Mouse (Mus musculus): ENCODE measurements at regions not wholly inside any gene's neighbourhood (a gene's known extent, or its start where the extent isn't known, plus 50 kb on each side); places are given as distances from the start of the nearest gene placed in this dataset.

DNA sequence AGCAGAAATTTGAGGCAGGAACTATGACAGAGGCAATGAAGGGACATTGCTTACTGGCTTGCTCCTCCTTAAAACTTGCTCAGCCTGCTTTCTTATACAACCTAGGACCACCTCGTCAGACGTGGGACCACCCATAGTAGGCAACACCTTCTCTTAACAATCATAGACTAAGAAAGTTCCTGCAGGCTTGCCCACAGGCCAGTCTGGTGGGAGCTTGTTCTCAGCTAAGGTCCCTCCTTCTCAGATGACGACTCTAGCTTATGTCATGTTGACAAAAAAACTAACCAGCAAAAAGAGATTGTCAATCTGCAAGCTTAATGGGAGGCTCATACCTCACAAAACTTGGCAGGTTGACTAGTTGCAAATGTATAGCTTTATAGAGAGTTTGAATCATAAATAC lies 56.5 kb upstream of the Lsm6 start:
- no peak for DNase-seq (ENCODE audit: extremely low read depth, insufficient read length, low spot score)

GRCm38 (mm10) chr8:78889708-78890107 lies 68.8 kb upstream of the Lsm6 start:
- DNase-seq (ENCODE audit: extremely low read depth, insufficient read length, low spot score), result no peak

DNA sequence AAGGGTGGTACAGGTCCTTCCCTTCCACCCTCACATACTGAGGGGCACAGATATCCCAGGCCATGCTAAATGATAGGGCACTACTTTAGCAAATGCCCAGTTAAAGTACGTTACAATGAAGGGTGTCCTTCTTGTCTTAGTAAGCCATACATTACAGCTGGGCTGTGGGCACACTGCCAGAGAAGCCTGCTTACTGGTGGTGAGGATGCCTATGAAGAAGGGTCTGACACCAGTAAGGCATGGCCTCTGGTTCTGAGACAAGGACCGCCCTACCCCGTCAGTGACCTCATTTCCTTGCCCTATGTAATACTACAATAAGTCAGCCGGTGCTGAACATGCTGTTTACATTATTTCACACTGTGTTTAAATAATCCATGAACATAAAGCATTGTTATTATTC lies 69.6 kb upstream of the Lsm6 start:
- DNase-seq (ENCODE audit: extremely low read depth, insufficient read length, low spot score), result no peak

DNA sequence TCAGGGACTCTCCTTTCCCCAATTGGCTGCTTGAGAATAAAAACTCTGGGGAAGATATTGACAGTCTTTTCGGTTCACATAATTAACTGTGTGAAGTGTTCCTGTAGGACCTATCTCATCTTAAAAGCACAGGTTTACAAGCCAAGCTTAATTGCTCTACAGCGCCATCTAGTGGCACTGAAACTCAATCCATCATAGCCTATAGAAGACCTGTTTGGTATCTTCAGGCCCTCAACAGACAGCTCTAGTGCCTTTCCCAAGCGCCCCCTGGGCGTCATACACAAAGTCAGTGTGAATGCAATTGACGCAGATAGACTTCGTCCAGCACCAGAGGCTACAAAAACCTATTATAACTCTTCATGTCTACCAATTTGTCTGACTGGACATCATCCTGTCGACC lies 78.9 kb upstream of the Lsm6 start:
- DNase-seq (ENCODE audit: extremely low read depth, insufficient read length, low spot score), result peak; percentile 13

GRCm38 (mm10) chr8:78903034-78903433 lies 82.1 kb upstream of the Lsm6 start:
- DNase-seq (ENCODE audit: extremely low read depth, insufficient read length, low spot score), result no peak

DNA sequence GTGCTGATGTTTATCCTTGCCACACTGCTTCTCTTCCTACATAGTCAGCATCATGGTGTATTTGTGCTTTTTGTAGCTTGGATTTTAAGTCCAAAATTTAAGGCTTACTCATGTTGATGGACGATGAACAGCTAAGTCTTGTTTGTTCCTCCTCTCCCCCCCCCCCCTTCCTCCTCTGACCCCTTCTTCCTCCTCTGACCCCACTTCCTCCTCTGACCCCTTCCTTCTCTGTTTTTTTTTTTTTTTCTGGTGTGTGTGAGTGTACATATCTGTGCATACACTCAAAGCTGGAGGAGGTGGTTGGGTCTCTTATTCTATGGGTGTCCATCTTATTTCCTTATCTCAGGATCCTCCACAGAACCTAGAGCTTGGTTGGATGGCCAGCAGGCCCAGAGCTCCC lies 87.0 kb upstream of the Lsm6 start:
- no peak for DNase-seq (ENCODE audit: extremely low read depth, insufficient read length, low spot score)

- DNase-seq (ENCODE audit: extremely low read depth, insufficient read length, low spot score), result no peak
Measured at GRCm38 (mm10) chr8:78911288-78911873, 90.4 kb upstream of the Lsm6 start.

DNA sequence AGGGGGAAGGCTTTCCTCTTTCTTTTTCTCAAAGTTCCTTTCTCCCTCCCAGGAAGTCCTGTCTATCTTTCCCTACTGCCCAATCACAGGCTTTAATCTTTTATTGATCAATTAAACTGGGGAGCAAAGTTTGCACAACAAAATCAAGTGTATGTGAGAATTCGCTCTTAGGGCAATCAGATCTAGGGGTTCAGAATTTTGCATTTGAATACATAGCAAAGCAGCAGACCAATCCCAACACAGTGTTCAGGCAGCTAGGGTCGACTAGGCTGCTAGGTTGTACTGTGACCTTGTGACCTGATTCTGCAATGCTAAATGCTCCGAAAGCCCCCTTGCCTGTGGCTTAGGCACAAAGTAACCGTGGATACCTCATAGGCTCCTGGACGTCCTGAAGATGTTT lies 91.5 kb upstream of the Lsm6 start:
- DNase-seq (ENCODE audit: extremely low read depth, insufficient read length, low spot score), result no peak

DNA sequence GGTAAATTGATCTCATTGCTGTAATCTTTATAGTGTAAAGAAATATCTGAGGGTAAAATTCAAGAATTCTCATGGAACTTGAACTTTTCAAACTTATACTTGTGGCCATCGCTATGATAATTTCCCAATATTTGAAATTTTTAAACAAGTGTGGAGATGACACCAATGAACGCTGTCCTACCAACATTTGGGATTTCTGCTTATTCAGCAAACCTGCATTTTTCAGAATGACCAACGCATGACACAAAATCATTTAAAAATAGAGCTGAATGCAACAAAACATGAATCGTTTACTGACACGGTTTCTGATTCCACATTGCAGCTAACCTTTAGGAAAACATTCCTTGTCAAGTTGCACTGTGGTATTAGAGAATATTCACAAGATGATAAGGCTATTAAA lies 92.9 kb upstream of the Lsm6 start:
- DNase-seq (ENCODE audit: extremely low read depth, insufficient read length, low spot score), result no peak

DNA sequence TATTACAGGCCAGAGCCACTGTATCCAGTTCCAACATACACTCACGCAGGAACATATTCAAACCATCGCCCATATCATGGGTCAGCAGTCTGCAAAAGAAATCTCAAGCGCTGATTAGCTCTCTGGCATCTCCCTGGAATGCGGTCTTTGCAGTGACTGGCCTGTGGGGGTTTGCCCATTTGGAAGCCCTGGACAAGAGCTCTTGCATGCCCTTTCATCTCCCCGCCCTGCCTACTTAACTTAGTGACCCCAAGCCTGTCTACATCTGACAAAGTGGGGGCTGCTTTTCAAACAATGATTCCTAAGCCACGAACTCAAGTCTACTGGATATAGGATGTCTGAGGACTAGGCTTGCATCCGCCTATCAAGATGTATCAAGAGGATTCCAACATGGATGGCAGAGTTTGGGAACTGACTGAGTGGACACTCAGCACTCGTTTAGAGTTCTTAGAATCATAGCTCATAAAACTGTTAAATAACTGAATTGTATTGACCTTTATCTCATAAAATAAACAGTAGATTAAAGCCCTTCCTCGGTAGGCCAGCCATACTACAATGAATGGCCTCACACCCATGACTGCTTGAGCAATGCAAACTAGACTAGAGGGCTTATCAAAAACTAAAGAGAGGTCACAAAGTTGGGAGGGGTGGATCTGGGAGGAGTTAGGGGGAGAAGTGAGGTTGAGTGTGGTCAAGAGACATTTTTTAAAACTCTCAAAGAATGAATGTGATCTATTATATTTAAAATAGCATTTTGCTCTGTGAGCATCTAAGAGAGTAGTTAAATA lies 97.4 kb upstream of the Zfp827 start:
- no peak for DNase-seq (ENCODE audit: extremely low read depth, insufficient read length, low spot score)

- DNase-seq (ENCODE audit: extremely low read depth, insufficient read length, low spot score), result no peak
Measured at GRCm38 (mm10) chr8:78932069-78932468, 96.2 kb upstream of the Zfp827 start.

DNA sequence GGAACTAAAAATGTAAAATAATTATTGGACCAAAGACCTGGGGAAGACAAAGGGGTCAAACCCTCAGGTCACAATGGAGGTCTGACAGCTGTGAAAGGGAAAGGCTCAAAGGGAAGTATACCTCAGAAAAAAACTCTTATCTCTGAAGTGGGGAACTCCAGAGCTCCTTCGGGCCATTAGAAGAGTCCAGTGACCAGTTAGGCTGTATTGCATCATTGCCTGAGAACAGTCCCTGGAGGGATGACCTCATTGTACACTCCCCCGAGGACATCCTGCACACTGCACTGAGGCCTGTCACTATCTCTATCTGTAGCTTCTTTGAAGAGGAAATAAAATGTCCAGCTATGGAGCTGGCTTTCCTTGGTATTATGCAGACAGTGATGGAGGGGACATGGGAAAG lies 88.2 kb upstream of the Zfp827 start:
- peak; percentile 3 for DNase-seq (ENCODE audit: extremely low read depth, insufficient read length, low spot score)

DNA sequence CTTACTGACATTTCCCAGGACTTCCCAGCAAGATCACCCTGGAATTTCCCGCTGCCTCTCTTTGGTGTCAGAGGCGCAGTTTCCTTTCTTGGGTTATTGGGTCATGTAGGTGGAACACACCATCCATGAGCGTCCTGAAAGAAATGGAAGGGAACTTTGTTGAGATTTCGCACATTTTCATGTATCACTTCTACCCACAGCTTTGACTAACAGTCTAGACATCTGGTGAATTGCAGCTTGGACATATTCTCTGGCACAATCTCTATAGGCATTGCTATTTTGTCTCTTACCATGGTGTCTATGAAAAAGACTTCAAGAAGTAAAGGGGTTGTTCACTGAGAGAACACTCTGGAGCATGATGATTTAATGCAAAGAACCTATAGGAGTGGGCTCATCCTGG lies 86.7 kb upstream of the Zfp827 start:
- DNase-seq (ENCODE audit: extremely low read depth, insufficient read length, low spot score), result no peak

- no peak for DNase-seq (ENCODE audit: extremely low read depth, insufficient read length, low spot score)
Measured at GRCm38 (mm10) chr8:78944367-78944766, 83.9 kb upstream of the Zfp827 start.

DNA sequence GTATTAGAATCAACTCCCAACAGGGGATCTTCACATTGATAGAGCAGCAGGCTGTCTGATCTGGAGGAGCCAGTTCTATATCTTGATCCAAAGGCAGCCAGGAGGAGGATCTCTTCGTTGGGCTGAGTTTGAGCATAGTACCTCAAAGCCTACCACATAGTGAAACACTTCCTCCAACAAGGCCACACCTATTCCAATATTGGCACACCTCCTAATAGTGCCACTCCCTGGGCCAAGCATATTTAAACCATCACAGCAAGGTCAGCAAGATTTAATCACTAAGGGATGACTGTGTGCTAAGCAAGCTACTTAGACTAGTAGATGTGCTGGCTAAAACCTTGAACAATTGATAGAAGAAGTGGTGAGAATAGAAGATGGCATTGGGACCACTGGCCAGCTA lies 82.6 kb upstream of the Zfp827 start:
- DNase-seq (ENCODE audit: extremely low read depth, insufficient read length, low spot score), result no peak

GRCm38 (mm10) chr8:78946085-78946484 lies 82.2 kb upstream of the Zfp827 start:
- DNase-seq (ENCODE audit: extremely low read depth, insufficient read length, low spot score), result no peak

- no peak for DNase-seq (ENCODE audit: extremely low read depth, insufficient read length, low spot score)
Measured at GRCm38 (mm10) chr8:78975034-78975433, 53.2 kb upstream of the Zfp827 start.
